Mouse (Mus musculus) liver, embryonic 14.5 days (tissue): Measurements from ENCODE around the gene Atp6v0b.

Source experiments
- CTCF ChIP-seq: IDR thresholded peaks from 2 replicates; pipeline ENCODE4 v1.5.1; 2016; ENCODE audit warnings: antibody characterized with exemption, low read depth, control low read depth
- EP300 ChIP-seq: IDR thresholded peaks from 2 replicates; pipeline ENCODE4 v1.6.1; 2016; ENCODE audit warnings: antibody characterized with exemption, low read depth

DNA sequence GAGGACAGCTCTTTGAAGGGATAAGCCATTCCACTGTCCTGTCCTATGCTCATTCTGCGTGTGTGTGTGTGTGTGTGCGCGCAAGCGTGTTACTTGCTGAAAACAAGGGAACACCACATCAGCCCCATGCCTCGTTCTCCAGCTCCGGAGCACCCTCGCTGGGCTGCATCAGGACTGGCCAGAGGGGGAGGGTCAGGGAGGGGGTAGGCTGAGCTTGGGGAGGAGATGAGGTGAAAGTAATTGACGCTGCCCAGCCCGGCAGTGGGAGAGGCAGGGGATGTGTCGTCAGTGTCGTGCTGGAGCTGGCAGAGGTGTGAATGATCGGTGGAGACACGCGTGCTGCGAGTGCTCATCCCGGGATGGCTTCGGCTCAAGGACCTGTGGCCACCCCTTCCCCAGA, 38.1 kb downstream of the Atp6v0b start:
- no peak for TF ChIP-seq EP300
- no peak for TF ChIP-seq CTCF
